Mouse (Mus musculus): ENCODE measurements at regions not wholly inside any gene's neighbourhood (a gene's known extent, or its start where the extent isn't known, plus 50 kb on each side); places are given as distances from the start of the nearest gene placed in this dataset.

- DNase-seq (ENCODE audit: low spot score) = no peak
These were observed 710.2 kb upstream of the Tenm4 start for GRCm38 (mm10) chr7:95460889-95461288.

GRCm38 (mm10) chr7:95465506-95465905 is 705.5 kb upstream of the Tenm4 start:
- no peak for DNase-seq (ENCODE audit: low spot score)

- no peak for DNase-seq (ENCODE audit: low spot score)
These were observed 704.0 kb upstream of the Tenm4 start for GRCm38 (mm10) chr7:95467028-95467427.

DNA sequence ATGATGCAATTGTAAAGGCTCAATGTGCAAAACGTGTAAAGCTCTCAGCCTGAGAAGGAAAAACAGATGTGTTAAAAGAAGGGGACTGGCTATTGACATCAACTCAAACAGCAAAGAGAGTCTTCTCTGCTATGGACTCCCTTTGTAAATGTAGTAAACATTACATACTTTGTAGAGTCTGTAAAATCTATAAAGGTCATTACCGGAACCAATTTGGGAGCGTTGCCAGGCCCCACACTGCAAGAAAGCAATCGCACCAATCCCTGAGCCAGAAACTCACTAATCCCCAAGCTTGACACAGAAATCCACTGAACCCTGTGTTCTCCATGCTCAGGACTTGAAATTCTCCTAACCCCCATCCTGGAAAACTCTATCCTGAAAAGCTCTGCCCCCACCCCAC is 697.2 kb upstream of the Tenm4 start:
- no peak for DNase-seq (ENCODE audit: low spot score)

- no peak for DNase-seq (ENCODE audit: low spot score)
These were observed 690.8 kb upstream of the Tenm4 start for GRCm38 (mm10) chr7:95480121-95480726.

DNA sequence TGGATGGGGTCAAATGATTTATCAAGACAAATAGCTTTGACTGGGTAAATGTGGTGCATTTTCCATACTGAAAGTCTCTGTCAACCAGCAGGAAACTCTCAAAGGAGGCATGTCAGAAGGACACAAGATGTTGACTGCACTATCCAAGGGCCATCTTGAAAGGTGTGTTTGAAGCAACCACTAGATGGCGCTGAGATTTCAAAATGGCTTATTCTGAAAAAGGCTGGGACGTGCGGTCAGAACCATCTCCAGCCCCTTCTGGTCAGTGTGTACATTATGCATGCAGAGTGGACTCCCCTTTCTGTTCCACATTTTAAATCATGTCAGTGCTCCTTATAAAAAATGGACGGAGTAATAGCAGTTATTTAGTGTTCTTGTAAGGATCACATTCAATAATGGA is 681.4 kb upstream of the Tenm4 start:
- peak; percentile 30 for DNase-seq (ENCODE audit: low spot score)

DNA sequence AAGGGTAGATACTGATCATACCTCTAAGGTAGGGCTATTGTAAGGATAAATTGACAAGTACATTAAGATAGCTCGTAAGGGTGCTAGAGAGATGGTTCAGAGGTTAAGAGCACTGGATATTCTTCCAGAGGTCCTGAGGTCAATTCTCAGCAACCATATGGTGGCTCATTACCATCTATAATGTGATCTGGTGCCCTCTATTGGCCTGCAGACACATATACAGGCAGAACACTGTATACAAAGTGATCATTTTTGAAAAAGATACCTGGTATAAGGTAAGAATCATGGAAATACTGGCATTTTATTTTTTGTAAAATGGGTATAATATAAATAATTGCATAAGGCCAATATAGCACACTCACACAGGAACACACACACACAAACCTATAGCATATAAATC is 676.3 kb upstream of the Tenm4 start:
- no peak for DNase-seq (ENCODE audit: low spot score)

DNA sequence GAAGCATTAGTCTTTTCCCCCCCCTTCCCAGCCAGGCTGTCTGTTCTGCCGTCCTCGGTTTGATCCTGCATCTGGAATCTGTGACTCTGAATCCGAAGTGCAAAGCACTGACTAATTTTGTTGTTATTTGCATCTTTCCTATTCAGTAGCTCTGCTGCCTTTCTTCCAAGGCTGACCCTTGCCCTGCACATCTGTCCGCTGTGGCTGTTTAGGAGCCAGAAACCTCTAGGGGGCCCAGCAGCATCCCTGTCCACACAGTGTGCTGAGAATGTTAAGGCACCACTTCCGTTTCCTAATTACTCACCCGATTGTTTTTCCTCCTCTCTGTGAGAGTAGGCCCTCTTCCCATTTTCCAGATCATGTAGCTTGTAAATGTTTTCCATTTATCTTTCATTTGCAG is 668.1 kb upstream of the Tenm4 start:
- no peak for DNase-seq (ENCODE audit: low spot score)

DNA sequence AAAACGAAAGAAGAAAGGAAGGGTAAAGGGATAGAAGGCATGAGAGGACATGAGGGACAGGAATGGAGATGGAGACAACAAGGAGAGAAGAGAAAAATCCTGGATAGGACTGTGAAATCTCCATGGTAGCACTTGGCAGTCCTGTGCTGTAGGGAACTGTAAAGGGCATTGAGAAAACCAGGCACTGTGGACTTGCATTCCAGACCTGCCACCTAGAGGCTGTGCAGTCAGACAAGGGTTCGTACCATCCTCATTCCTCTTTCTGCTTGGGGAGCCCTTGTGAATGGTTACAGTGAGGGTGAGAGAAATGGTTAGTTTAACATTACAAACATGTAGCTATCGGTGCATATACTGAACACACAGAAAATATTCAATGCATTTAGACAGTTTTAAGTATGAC is 623.8 kb upstream of the Tenm4 start:
- DNase-seq (ENCODE audit: low spot score) = no peak

GRCm38 (mm10) chr7:95550099-95550498 is 620.9 kb upstream of the Tenm4 start:
- DNase-seq (ENCODE audit: low spot score) = no peak

- peak; percentile 36 for DNase-seq (ENCODE audit: low spot score)
These were observed 619.2 kb upstream of the Tenm4 start for GRCm38 (mm10) chr7:95551798-95552387.

DNA sequence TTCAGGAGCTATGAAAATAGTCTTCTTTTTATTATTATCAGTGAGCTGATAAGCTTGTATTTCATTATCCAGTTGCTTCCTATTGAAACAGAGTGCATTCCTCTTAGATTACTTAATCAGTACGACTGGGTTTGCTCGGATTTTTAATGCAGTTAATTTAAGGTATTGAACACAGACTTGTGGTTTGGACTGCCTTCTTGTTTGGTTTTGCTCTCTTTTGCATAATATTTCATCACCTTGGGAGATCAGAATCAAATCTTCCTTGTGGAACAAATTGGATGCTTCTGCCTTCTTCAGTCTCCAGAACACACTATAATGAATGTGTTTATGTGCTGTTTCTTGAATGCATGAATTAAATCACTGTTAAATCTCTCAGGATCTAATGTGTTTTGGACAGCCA is 612.5 kb upstream of the Tenm4 start:
- DNase-seq (ENCODE audit: low spot score) = no peak

GRCm38 (mm10) chr7:95578633-95579032 is 592.4 kb upstream of the Tenm4 start:
- no peak for DNase-seq (ENCODE audit: low spot score)

- DNase-seq (ENCODE audit: low spot score) = no peak
These were observed 589.7 kb upstream of the Tenm4 start for GRCm38 (mm10) chr7:95581325-95581724.

- DNase-seq (ENCODE audit: low spot score) = no peak
These were observed 572.7 kb upstream of the Tenm4 start for GRCm38 (mm10) chr7:95598339-95598738.

GRCm38 (mm10) chr7:95613736-95614135 is 557.3 kb upstream of the Tenm4 start:
- no peak for DNase-seq (ENCODE audit: low spot score)

- DNase-seq (ENCODE audit: low spot score) = no peak
These were observed 553.7 kb upstream of the Tenm4 start for GRCm38 (mm10) chr7:95617370-95617769.

GRCm38 (mm10) chr7:95618170-95618569 is 552.9 kb upstream of the Tenm4 start:
- DNase-seq (ENCODE audit: low spot score) = no peak

- DNase-seq (ENCODE audit: low spot score) = no peak
These were observed 551.0 kb upstream of the Tenm4 start for GRCm38 (mm10) chr7:95620079-95620478.

GRCm38 (mm10) chr7:95640683-95641082 is 530.4 kb upstream of the Tenm4 start:
- DNase-seq (ENCODE audit: low spot score) = no peak

- DNase-seq (ENCODE audit: low spot score) = no peak
These were observed 496.7 kb upstream of the Tenm4 start for GRCm38 (mm10) chr7:95674319-95674718.

DNA sequence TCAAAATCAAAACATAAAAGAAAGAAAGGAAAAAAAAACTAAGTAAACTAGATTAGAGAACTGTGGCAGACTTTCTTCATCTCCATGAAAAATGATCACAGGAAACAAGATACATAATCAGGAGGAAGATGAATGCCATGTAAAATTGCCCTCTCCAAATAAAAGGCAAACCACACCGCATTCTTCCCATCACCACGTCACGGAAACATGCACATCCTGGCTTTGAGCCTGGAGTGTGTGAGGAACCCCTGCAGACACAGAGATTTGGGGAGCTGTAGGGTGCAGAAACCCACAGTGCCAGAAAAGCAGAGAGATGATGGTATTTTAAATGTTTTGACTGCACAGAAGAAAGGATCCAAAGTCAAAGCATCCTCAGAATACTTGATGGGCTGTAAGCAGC is 488.5 kb upstream of the Tenm4 start:
- DNase-seq (ENCODE audit: low spot score) = no peak

DNA sequence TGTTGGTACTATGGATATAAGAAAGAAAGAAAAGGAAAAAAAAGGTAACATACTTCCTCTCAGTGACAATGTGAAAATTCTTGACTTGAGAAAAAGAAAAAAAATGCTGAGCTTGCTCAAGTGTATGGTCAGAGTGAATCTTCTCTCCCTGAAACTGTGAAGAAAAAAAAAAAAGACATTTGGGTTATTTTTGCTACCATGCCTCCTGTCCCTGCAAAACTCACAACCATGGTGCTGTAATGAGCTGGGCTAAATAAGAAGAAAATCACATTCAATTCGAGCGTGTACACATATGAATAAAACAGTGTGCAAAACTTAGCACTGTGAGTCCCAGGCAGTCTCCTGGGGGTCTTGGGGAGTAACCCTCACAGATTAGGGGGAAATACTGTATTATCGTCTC is 483.3 kb upstream of the Tenm4 start:
- DNase-seq (ENCODE audit: low spot score) = no peak

All from urinary bladder, postnatal 14 days (tissue).